Mouse (Mus musculus) limb, embryonic 10.5 days (tissue): ENCODE measurements around the gene Nup155. TPM values are rescaled to one million over a fixed set of nuclear protein-coding genes. Genes with fewer than 3 reads are reported as not detected.
"Not testable (repeated sequence)": the region's sequence is repeated elsewhere in the genome, so short reads cannot be mapped to it uniquely, and the experiment has no call there.

Experiments used
- DNase-seq: peaks from one replicate; pipeline ENCODE4 v3.0.0-alpha.2; 2017; ENCODE audit warnings: low spot score
- H3K27ac ChIP-seq: fragments of 300-500 bp; sonication (generic); 2 replicates; pipeline ENCODE4 v1.5.1; 2016; ENCODE audit warnings: mild to moderate bottlenecking
- H3K27me3 ChIP-seq: fragments of 300-500 bp; sonication (generic); 2 replicates; pipeline ENCODE4 v1.6.1; 2016; ENCODE audit warnings: low read depth, mild to moderate bottlenecking; ENCODE audit not compliant: poor library complexity, severe bottlenecking
- H3K36me3 ChIP-seq: fragments of 300-500 bp; sonication (generic); 2 replicates; pipeline ENCODE4 v1.6.1; 2016; ENCODE audit warnings: mild to moderate bottlenecking, moderate library complexity
- H3K4me1 ChIP-seq: fragments of 300-500 bp; sonication (generic); 2 replicates; pipeline ENCODE4 v1.6.1; 2016
- H3K4me3 ChIP-seq: fragments of 300-500 bp; sonication (generic); 2 replicates; pipeline ENCODE4 v1.5.1; 2016; ENCODE audit warnings: mild to moderate bottlenecking, moderate library complexity
- H3K9me3 ChIP-seq: fragments of 300-500 bp; sonication (generic); replicated peaks from 2 replicates; pipeline ENCODE4 v1.6.1; 2016; ENCODE audit warnings: mild to moderate bottlenecking
- WGBS: fragments of 180-500 bp; shearing (Covaris S2); methylation state at CpG from one replicate; pipeline ENCODE4 v1.1.7; 2016; 5-methylcytosine and 5-hydroxymethylcytosine counted together
- polyA plus RNA-seq: library from polyadenylated mRNA; unstranded; fragments of >200 nt; fragmentation: Nextera tagmentation; extraction: Ambion mirVana; gene quantifications from 2 replicates; pipeline ENCODE4 v1.2.1, GENCODE M21; 2016

Nup155 gene
- polyA plus RNA-seq, result 28.4 and 31.0 TPM in 2 replicates

- Histone ChIP-seq H3K9me3 (no peaks in the 10 kb centered on the region), H3K36me3 (peaks cover 34% of the 10 kb centered on the region), H3K27me3 (no peaks in the 10 kb centered on the region), H3K4me1 (peaks cover 14% of the 10 kb centered on the region), H3K4me3 (peak within 1 kb of the TSS; percentile 79), H3K27ac (peak within 1 kb of the TSS; percentile 89)
- peak; percentile 95 for DNase-seq
- WGBS, result under 1% methylated on average over 53 of the region's 54 CpGs
Observed at GRCm38 (mm10) chr15:8108966-8109743, at the start of gene Nup155. Gene Nup155, plus strand, starts transcription at chr15:8109273.

- DNase-seq, result no peak
- Histone ChIP-seq H3K4me1 (no peaks in the 10 kb centered on the region), H3K27me3 (no peaks in the 10 kb centered on the region), H3K36me3 (peaks cover 41% of the 10 kb centered on the region), H3K4me3 (no peak overlapping the region), H3K27ac (no peak overlapping the region), H3K9me3 (no peaks in the 10 kb centered on the region)
- WGBS, result 85% methylated on average over 6 of the region's 6 CpGs
Observed at GRCm38 (mm10) chr15:8065221-8065620, 43.9 kb upstream of the Nup155 start.

- not testable (repeated sequence) for H3K9me3 ChIP-seq, DNase-seq, H3K27me3 ChIP-seq, H3K4me3 ChIP-seq, H3K4me1 ChIP-seq, H3K27ac ChIP-seq
- H3K36me3 ChIP-seq, result peaks cover 63% of the 10 kb centered on the region
- WGBS, result 94% methylated on average over 3 of the region's 3 CpGs
Observed at GRCm38 (mm10) chr15:8073159-8073558, 35.9 kb upstream of the Nup155 start.

GRCm38 (mm10) chr15:8082139-8082538, 26.9 kb upstream of the Nup155 start:
- peaks cover 51% of the 10 kb centered on the region for H3K36me3 ChIP-seq

GRCm38 (mm10) chr15:8087293-8087692, 21.8 kb upstream of the Nup155 start:
- Histone ChIP-seq H3K4me1 (no peaks in the 10 kb centered on the region), H3K9me3 (no peaks in the 10 kb centered on the region), H3K27me3 (no peaks in the 10 kb centered on the region), H3K27ac (no peak overlapping the region), H3K4me3 (no peak overlapping the region), H3K36me3 (peaks cover 41% of the 10 kb centered on the region)
- WGBS, result 93% methylated on average over 4 of the region's 4 CpGs
- no peak for DNase-seq

More at GRCm38 (mm10) chr15:8082139-8082538, 26.9 kb upstream of the Nup155 start:
- no peak overlapping the region for H3K27ac ChIP-seq
- 97% methylated on average over 8 of the region's 8 CpGs for WGBS
- DNase-seq, result no peak
- no peaks in the 10 kb centered on the region for H3K9me3 ChIP-seq
- no peaks in the 10 kb centered on the region for H3K27me3 ChIP-seq
- no peak overlapping the region for H3K4me3 ChIP-seq
- H3K4me1 ChIP-seq, result no peaks in the 10 kb centered on the region

- H3K4me1 ChIP-seq, result no peaks in the 10 kb centered on the region
- H3K36me3 ChIP-seq, result peaks cover 49% of the 10 kb centered on the region
- WGBS, result 75% methylated on average over 3 of the region's 3 CpGs
- DNase-seq, result no peak
- H3K9me3 ChIP-seq, result no peaks in the 10 kb centered on the region
- H3K27me3 ChIP-seq, result no peaks in the 10 kb centered on the region
- H3K27ac ChIP-seq, result no peak overlapping the region
- H3K4me3 ChIP-seq, result no peak overlapping the region
Observed at GRCm38 (mm10) chr15:8088715-8089114, 20.4 kb upstream of the Nup155 start.

- Histone ChIP-seq H3K9me3 (no peaks in the 10 kb centered on the region), H3K4me1 (no peaks in the 10 kb centered on the region), H3K4me3 (no peak overlapping the region), H3K27me3 (no peaks in the 10 kb centered on the region), H3K36me3 (peaks cover 67% of the 10 kb centered on the region), H3K27ac (no peak overlapping the region)
- WGBS, result 96% methylated on average over 2 of the region's 2 CpGs
- no peak for DNase-seq
Observed at GRCm38 (mm10) chr15:8090685-8091084, 18.4 kb upstream of the Nup155 start.

- H3K4me3 ChIP-seq, DNase-seq, H3K27me3 ChIP-seq, H3K9me3 ChIP-seq, H3K4me1 ChIP-seq, H3K27ac ChIP-seq: not testable (repeated sequence)
- peaks cover 72% of the 10 kb centered on the region for H3K36me3 ChIP-seq
- WGBS, result 92% methylated on average over 1 of the region's 1 CpGs
Observed at GRCm38 (mm10) chr15:8092668-8093067, 16.4 kb upstream of the Nup155 start.

- H3K36me3 ChIP-seq, result peaks cover 40% of the 10 kb centered on the region
- H3K4me3 ChIP-seq, result peak overlapping the region; percentile 74
- peaks cover 5% of the 10 kb centered on the region for H3K4me1 ChIP-seq
- no peak overlapping the region for H3K27ac ChIP-seq
- H3K27me3 ChIP-seq, result no peaks in the 10 kb centered on the region
- 27% methylated on average over 7 of the region's 7 CpGs for WGBS
- peak; percentile 57 for DNase-seq
- H3K9me3 ChIP-seq, result no peaks in the 10 kb centered on the region
Observed at GRCm38 (mm10) chr15:8097853-8098252, 11.2 kb upstream of the Nup155 start.

- 3% methylated on average over 56 of the region's 56 CpGs for WGBS
- peaks cover 28% of the 10 kb centered on the region for H3K36me3 ChIP-seq
- peak within 1 kb of the TSS; percentile 76 for H3K27ac ChIP-seq
- DNase-seq, result peak; percentile 100
- peaks cover 5% of the 10 kb centered on the region for H3K4me1 ChIP-seq
- H3K9me3 ChIP-seq, result no peaks in the 10 kb centered on the region
- peak within 1 kb of the TSS; percentile 74 for H3K4me3 ChIP-seq
- no peaks in the 10 kb centered on the region for H3K27me3 ChIP-seq
Observed at GRCm38 (mm10) chr15:8098774-8099749, 10.0 kb upstream of the Nup155 start, which contains the start of gene Wdr70. Gene Wdr70, minus strand, starts transcription at chr15:8099209.

GRCm38 (mm10) chr15:8101975-8102542, 7.0 kb upstream of the Nup155 start:
- H3K36me3 ChIP-seq, H3K4me1 ChIP-seq: not testable (repeated sequence)
- WGBS, result 87% methylated on average over 15 of the region's 15 CpGs

GRCm38 (mm10) chr15:8108360-8108965, 610 bp upstream of the Nup155 start:
- H3K27me3 ChIP-seq, result no peaks in the 10 kb centered on the region
- peak overlapping the region; percentile 79 for H3K4me3 ChIP-seq
- H3K4me1 ChIP-seq, result peaks cover 14% of the 10 kb centered on the region
- WGBS, result 58% methylated on average over 19 of the region's 19 CpGs
- no peak for DNase-seq
- H3K36me3 ChIP-seq, result peaks cover 27% of the 10 kb centered on the region
- peak overlapping the region; percentile 89 for H3K27ac ChIP-seq
- H3K9me3 ChIP-seq, result no peaks in the 10 kb centered on the region

More at GRCm38 (mm10) chr15:8101975-8102542, 7.0 kb upstream of the Nup155 start:
- not testable (repeated sequence) for H3K4me3 ChIP-seq, H3K27ac ChIP-seq, H3K9me3 ChIP-seq, DNase-seq, H3K27me3 ChIP-seq
